Mouse (Mus musculus): ENCODE results near the gene Mblac1.
"Not testable (repeated sequence)": the region's sequence is repeated elsewhere in the genome, so short reads cannot be mapped to it uniquely, and the experiment has no call there.

The Mblac1 gene

DNA sequence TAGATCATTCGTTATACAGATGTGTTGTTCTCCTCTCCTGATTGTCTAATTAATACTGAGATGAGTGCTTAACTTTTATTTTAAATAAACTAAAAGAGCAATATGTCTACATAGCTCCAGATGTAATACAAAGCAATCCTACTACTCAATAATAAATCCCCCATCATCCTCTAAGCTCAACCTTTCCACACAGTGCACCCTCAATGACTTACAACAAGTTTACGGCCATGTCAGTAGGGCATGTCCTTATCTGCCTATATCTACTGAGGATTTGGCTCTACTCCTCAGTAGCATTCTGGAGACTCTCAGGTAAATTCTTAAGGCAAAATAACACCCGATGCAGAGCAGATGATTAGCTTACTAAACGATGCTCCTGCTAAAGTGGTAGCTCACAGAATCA is 13.8 kb downstream of the Mblac1 start:
- DNase-seq (ENCODE audit: low spot score in 2 of 2): no peak

DNA sequence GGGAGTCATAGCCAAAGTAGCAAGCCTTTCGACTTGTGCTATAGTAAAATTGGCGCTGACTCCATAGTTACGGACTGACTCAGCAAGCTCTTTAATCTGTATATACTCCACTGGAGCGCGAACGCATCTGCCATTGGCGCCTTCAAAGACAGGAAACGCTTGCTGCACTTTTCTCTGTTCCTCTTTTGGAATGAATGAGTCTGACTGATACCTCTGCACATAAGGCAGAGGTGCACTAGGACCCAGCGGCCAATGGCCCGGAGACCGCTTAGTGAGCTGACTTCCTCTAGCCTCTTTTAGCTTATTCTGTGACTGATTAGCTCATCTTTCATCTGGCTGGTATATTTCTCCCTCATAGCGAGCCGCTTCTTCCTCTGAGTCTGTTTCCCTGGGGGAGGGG is 22.5 kb downstream of the Mblac1 start:
- not testable (repeated sequence) for DNase-seq (ENCODE audit: low spot score in 2 of 2)

DNA sequence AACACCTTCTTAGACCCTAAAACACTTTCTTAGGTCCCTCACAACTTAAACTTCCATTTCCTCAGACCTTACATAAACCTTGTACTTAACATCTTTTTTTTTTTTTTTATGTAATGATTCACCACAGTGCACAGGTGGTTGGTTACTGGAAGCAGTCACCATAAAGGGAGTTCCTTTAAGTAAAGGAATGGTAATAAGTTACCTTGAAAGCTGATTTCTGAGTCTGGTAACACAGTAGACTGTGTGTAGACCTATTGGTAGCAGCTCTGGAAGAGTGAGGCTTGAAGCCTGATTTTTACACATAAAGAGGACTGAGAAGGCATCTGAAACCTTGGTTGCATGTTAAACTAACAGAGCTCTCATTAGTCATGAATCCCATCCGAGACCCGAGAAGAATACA is 25.8 kb downstream of the Mblac1 start:
- no peak for DNase-seq (ENCODE audit: low spot score in 2 of 2)

DNA sequence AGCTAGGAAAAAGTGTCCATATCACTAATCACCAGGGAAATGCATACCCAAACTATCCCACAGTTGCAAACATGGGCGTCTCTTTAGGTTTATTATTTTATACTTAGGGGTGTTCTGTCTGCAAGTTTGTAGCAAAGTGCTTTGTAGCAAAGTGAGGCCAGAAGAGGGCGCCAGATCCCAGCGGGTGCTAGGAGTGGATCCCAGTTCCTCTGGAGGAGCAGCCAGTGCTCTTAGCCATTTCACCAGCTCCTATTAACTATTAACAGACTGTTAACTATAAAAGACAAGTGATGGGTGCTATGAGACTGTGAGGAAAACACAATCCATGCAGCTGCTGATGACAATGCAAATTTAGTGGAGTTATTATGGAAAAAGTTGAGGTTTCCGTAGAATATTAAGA is 28.0 kb downstream of the Mblac1 start:
- DNase-seq (ENCODE audit: low spot score in 2 of 2): peak; percentile 85 to 89

DNA sequence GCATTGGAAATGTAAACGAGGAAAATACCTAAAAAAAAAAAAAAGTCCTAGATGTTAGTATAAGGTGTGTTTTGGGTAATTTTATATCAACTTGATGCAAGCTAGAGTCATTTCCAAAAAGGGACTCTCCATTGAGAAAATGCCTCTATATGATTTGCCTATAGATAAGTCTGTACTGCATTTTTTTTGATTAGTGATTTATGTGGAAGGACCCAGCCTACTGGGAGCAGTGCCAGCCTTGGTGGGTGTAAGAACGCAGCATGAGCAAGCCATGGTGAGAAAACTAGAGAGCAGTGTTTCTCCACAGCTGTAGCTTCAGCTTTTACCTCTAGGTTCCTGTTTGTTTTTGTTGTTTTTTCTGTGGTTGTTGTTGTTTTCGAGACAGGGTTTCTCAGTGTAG is 29.2 kb downstream of the Mblac1 start:
- no peak for DNase-seq (ENCODE audit: low spot score in 2 of 2)

DNA sequence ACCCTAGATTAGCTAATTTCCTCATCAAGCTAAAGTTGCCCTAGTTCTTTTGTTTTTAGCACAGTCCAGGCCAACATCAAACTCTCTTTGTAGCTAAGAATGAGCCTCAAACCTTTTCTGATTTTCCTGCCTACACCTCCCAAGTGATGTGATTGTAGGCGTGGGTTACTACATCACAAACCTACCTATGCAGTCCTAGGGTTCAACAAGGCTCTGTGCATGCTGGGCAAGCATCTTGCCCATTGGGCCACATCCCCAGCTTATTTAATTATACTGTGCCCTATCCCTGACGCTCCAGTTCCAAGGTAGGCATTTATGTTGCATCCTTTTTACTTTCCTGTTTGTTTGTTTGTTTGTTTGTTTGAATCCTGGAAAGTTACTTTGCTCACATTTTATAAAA is 31.6 kb downstream of the Mblac1 start, which contains the start of gene Nxpe5:
Gene Nxpe5, plus strand, starts transcription at position 199 of the 400 bp plus-strand sequence.
- no peak for DNase-seq (ENCODE audit: low spot score in 2 of 2)

DNA sequence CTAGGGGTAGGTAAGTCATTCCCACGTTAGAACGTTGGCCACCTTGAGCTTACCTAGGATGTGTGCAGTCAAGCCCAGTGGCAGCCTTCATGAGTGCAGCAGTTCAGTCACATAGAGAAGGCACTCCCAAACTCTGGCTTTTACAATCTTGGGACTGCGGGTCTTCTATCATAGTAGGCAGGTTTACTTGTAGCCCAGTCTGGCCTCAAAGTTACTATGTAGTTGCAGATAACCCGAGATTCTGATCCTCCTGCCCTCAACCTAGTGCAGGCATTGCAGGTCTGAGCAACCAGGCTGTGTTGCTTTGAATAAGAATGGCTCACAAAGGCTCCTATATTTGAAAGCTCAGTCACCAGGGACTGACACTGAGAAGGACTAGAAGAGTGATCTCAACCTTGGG is 32.4 kb downstream of the Mblac1 start:
- no peak for DNase-seq (ENCODE audit: low spot score in 2 of 2)

DNA sequence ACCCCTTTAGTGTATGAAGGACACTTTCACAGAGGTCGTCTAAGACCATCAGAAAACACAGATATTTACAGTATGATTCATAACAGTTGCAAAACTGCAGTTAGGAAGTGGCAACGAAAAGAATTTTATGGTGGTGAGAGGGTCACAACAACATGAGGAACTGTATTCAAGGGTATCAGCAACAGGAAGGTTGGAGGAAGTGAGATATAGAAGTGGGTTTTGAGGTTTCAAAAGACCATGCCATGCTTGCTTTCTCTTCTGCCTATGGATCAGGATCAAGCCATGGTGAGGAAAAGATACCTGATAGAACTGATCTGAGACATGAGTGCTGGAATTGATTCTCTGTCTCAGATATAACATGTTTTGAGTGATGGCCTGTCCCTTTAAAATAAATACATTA is 33.3 kb downstream of the Mblac1 start:
- no peak for DNase-seq (ENCODE audit: low spot score in 2 of 2)

DNA sequence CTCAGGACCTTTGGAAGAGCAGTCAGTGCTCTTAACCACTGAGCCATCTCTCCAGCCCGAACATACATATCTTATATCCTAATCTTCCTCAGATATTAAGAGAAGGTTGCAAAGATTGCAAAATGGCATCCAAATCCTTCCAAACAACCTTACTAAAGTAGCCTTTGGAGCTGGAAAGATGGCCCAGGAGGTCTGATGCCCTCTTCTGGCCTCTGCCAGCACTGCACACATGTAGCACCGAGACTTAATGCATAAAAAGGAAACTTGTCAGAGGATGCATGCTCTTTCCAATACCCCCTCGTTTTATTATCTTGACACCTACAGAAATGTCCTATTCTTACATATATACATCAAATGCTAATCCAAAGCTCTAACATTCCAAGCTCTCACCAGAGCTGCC is 33.9 kb downstream of the Mblac1 start:
- DNase-seq (ENCODE audit: low spot score in 2 of 2): no peak

DNA sequence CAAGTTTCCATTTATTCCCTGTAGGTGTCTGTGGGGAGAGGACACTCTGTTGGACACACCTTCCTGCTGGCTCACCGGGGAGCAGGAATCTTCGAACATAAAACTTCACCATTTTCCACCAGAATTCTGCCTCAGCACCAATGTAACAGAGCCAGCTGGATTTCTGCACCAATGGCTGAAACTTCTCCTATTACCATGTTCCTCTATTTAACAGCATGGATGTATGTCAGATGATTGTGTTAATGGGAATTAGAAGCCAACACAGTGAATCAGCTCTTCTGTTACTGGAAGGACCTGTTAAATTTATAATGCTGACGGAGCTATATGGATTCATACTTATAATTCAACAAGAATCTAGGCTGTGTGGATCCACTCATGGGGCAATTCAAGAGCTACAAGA is 35.4 kb downstream of the Mblac1 start:
- DNase-seq (ENCODE audit: low spot score in 2 of 2): no peak

DNA sequence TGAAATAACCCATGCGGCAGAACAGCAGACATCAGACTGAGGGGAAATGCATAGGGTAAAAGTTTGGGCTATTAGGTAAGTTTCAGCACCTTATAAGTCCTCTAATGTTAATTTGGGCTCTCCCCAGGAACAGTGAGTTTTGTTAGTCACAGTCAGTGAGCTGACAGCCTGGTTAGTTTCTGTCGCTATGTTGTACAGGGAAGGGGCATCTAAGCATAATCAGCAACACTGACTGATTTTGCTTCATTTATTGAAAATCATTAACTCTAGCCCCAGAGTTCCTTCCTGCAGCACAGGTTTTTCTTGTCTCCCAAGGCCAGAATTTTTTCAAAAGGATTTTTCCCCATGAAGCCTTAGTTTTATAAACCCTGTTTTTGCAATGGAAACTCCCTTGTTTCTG is 39.7 kb downstream of the Mblac1 start:
- no peak for DNase-seq (ENCODE audit: low spot score in 2 of 2)

DNA sequence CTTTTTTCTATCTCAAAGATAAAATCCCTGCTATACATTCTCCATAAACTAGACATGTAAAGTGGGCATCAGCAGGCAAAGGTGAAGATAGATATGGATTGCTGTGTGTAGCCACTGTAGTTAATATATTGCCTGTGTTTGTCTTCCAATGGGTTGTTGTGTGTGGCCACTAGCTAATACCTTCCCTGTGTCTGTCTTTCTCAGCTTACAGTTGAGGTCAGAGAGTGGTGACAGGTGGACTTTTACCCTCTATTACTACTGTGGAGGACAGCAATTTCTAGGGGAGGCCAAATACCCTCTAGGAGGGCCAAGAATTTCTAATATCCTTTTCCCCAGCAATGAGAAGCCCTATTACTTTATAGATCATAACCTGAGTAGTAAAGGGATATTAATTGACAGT is 40.1 kb downstream of the Mblac1 start:
- DNase-seq (ENCODE audit: low spot score in 2 of 2): no peak

DNA sequence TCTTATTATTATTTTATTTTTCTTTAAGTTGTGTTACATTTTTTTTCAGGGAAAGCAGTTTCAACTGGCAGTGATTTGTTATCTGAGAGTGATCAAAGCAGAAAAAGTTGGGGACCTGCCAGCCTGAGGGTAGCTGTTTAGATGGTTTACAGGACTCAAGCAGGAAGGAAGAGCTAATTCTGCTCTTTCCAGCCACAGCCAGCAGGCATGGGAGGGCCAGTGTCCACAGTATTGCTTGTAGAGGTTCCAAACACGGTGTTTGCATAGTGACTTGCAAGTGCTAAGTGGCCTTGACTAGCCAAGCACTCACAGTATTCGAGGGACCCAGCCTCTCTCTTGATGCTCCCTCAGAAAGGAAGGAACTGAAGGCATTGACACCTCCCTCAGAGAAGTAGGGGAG is 47.4 kb downstream of the Mblac1 start:
- no peak for DNase-seq (ENCODE audit: low spot score in 2 of 2)
